Mouse (Mus musculus) intestine, embryonic 15.5 days (tissue): ENCODE data around the gene Kcnh2. TPM values are rescaled to one million over a fixed set of nuclear protein-coding genes. Genes with fewer than 3 reads are reported as not detected.

Experiments used
- ATAC-seq: fragments of 200-750 bp; cut with Nextera tagmentation; 2 replicates; pipeline ENCODE4 v1.8.0; 2017; ENCODE audit warnings: moderate TSS enrichment, moderate library complexity
- H3K27ac ChIP-seq: fragments of 300-500 bp; sonication (generic); 2 replicates; pipeline ENCODE4 v1.5.1; 2015; ENCODE audit warnings: mild to moderate bottlenecking, inconsistent platforms
- H3K27me3 ChIP-seq: fragments of 300-500 bp; sonication (generic); replicated peaks from 2 replicates; pipeline ENCODE4 v1.6.1; 2015; ENCODE audit warnings: inconsistent platforms
- H3K36me3 ChIP-seq: fragments of 300-500 bp; sonication (generic); 2 replicates; pipeline ENCODE4 v1.6.1; 2015; ENCODE audit warnings: inconsistent platforms
- H3K4me1 ChIP-seq: fragments of 300-500 bp; sonication (generic); replicated peaks from 2 replicates; pipeline ENCODE4 v1.6.1; 2015; ENCODE audit warnings: inconsistent platforms
- H3K4me2 ChIP-seq: fragments of 300-500 bp; sonication (generic); replicated peaks from 2 replicates; pipeline ENCODE4 v1.6.1; 2015; ENCODE audit warnings: mild to moderate bottlenecking, inconsistent platforms
- H3K4me3 ChIP-seq: fragments of 300-500 bp; sonication (generic); replicated peaks from 2 replicates; pipeline ENCODE4 v1.5.1; 2015; ENCODE audit warnings: inconsistent platforms
- H3K9ac ChIP-seq: fragments of 300-500 bp; sonication (generic); 2 replicates; pipeline ENCODE4 v1.6.1; 2015; ENCODE audit warnings: inconsistent platforms
- H3K9me3 ChIP-seq: fragments of 300-500 bp; sonication (generic); 2 replicates; pipeline ENCODE4 v1.6.1; 2016; ENCODE audit warnings: inconsistent platforms
- WGBS: fragments of 180-500 bp; shearing (Covaris S2); methylation state at CpG from one replicate; pipeline ENCODE4 v1.1.7; 2015; 5-methylcytosine and 5-hydroxymethylcytosine counted together
- polyA plus RNA-seq: library from polyadenylated mRNA; unstranded; fragments of >200 nt; fragmentation: Nextera tagmentation; extraction: Ambion mirVana; gene quantifications from 2 replicates; pipeline ENCODE4 v1.2.1, GENCODE M21; 2015

Gene Kcnh2
- polyA plus RNA-seq, 1 experiment from 2014 or later, result 6.7 TPM

DNA sequence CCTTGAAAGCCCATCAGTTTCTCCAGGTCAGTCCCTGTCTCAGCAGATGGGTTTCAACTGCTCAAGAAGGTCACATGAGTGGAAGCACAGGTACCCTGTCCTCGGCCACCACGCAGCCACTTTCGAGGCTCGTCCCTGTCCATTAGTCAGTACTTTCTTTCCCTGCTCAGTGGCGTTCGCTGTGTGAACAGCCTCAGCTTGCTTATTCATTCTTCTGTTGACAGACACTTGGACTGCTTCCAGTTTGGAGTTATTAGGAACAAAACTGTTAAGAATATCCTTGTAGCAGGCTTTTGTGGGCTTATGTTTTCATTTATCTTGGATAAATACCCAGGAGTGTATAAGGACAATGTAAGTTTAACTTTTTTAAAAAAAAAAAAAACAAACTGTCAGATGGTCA, 22.8 kb upstream of the Kcnh2 start:
- H3K4me1 ChIP-seq, result peaks cover 3% of the 10 kb centered on the region; the same call in 1 of the 2 replicates
- H3K9ac ChIP-seq, result no peak overlapping the region
- H3K4me3 ChIP-seq, result no peak overlapping the region
- no peak for ATAC-seq
- WGBS, result 36% methylated on average over 6 of the region's 6 CpGs
- no peaks in the 10 kb centered on the region for H3K27me3 ChIP-seq
- no peak overlapping the region for H3K4me2 ChIP-seq
- no peaks in the 10 kb centered on the region for H3K36me3 ChIP-seq
- H3K27ac ChIP-seq, result no peak overlapping the region
- H3K9me3 ChIP-seq, result no peaks in the 10 kb centered on the region

- Histone ChIP-seq H3K9me3 (no peaks in the 10 kb centered on the region), H3K36me3 (no peaks in the 10 kb centered on the region), H3K27me3 (no peaks in the 10 kb centered on the region), H3K27ac (no peak overlapping the region), H3K4me3 (no peak overlapping the region), H3K4me1 (peaks cover 3% of the 10 kb centered on the region; the same call in 1 of the 2 replicates), H3K9ac (no peak overlapping the region), H3K4me2 (no peak overlapping the region)
- WGBS, result 79% methylated on average over 5 of the region's 5 CpGs
- no peak for ATAC-seq
These were observed 22.4 kb upstream of the Kcnh2 start for GRCm38 (mm10) chr5:24373807-24374206.

- H3K36me3 ChIP-seq, result no peaks in the 10 kb centered on the region
- H3K4me2 ChIP-seq, result no peak overlapping the region
- no peak for ATAC-seq
- WGBS, result 85% methylated on average over 9 of the region's 9 CpGs
- no peaks in the 10 kb centered on the region for H3K27me3 ChIP-seq
- H3K27ac ChIP-seq, result no peak overlapping the region
- no peak overlapping the region for H3K9ac ChIP-seq
- H3K4me3 ChIP-seq, result no peak overlapping the region
- H3K9me3 ChIP-seq, result no peaks in the 10 kb centered on the region
- H3K4me1 ChIP-seq, result peaks cover 3% of the 10 kb centered on the region; the same call in 1 of the 2 replicates
These were observed 18.4 kb upstream of the Kcnh2 start for GRCm38 (mm10) chr5:24369767-24370166.

DNA sequence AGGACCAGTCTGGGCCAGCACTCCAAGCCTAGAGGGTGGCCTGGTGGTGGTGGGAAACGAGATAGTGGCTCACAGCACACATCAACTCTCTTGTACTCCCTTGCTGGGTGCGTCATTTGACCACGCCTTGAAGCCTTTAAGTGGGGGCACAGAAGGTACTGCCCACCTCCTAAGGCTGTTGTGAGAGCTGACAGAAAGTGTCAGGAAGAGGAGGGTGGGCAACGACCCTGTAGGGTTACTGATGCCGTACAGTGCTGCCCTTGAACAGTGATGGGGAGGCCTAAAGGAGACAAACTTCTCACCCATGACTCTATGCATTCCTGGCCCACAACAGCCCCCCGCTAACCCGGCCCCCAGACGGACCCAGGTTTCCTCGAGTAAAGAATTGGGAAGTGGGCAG, 15.0 kb upstream of the Kcnh2 start:
- Histone ChIP-seq H3K9ac (no peak overlapping the region), H3K4me2 (no peak overlapping the region), H3K4me3 (no peak overlapping the region)

GRCm38 (mm10) chr5:24365528-24365927, 14.1 kb upstream of the Kcnh2 start:
- no peak for ATAC-seq
- H3K4me3 ChIP-seq, result peak overlapping the region; percentile 10; the same call in 1 of the 2 replicates
- H3K4me2 ChIP-seq, result 0 out of 2 replicates have a peak overlapping the region, but pooled peaks have one; percentile 5
- H3K9ac ChIP-seq, result no peak overlapping the region
- no peaks in the 10 kb centered on the region for H3K36me3 ChIP-seq
- H3K9me3 ChIP-seq, result no peaks in the 10 kb centered on the region
- 0 out of 2 replicates have a peak, but pooled peaks cover 5% of the 10 kb centered on the region for H3K4me1 ChIP-seq
- WGBS, result 41% methylated on average over 5 of the region's 5 CpGs
- no peaks in the 10 kb centered on the region for H3K27me3 ChIP-seq
- no peak overlapping the region for H3K27ac ChIP-seq

More for the DNA sequence above, 15.0 kb upstream of the Kcnh2 start:
- no peaks in the 10 kb centered on the region for H3K36me3 ChIP-seq
- no peaks in the 10 kb centered on the region for H3K9me3 ChIP-seq
- no peaks in the 10 kb centered on the region for H3K4me1 ChIP-seq
- H3K27me3 ChIP-seq, result no peaks in the 10 kb centered on the region
- no peak overlapping the region for H3K27ac ChIP-seq
- 82% methylated on average over 9 of the region's 9 CpGs for WGBS
- ATAC-seq, result no peak

- Histone ChIP-seq H3K9ac (no peak overlapping the region), H3K4me2 (no peak overlapping the region), H3K4me3 (no peak overlapping the region), H3K27me3 (no peaks in the 10 kb centered on the region), H3K36me3 (no peaks in the 10 kb centered on the region), H3K4me1 (0 out of 2 replicates have a peak, but pooled peaks cover 5% of the 10 kb centered on the region), H3K27ac (no peak overlapping the region), H3K9me3 (no peaks in the 10 kb centered on the region)
- WGBS, result 80% methylated on average over 10 of the region's 10 CpGs
- ATAC-seq, result no peak
These were observed 13.6 kb upstream of the Kcnh2 start for GRCm38 (mm10) chr5:24364963-24365362.

DNA sequence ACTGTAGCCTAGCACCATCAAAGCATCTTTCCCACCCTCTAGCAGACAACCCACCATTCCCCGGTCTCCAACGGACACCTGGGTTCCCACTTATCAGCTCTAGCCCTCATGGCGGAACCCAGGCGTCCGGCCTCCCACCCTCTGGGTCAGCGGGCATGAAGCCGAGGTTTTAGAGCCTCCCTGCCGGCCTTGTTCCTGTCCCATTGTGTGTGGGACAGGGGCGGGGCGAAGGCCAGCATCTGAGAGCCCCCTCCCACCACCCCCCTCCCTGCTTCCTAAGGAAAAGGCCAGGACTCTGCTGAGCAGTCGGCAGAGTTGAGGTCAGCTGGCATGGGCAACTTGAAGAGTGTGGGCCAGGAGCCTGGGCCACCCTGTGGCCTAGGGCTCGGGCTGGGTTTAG, 13.1 kb upstream of the Kcnh2 start, which contains the start of gene Nos3:
TSS of gene Nos3 (plus strand) at position 303 of the 400 bp plus-strand sequence.
- peak within 1 kb of the TSS; percentile 10; the same call in 1 of the 2 replicates for H3K4me3 ChIP-seq
- H3K4me1 ChIP-seq, result 0 out of 2 replicates have a peak, but pooled peaks cover 5% of the 10 kb centered on the region
- H3K9me3 ChIP-seq, result no peaks in the 10 kb centered on the region
- H3K27me3 ChIP-seq, result no peaks in the 10 kb centered on the region
- H3K4me2 ChIP-seq, result 0 out of 2 replicates have a peak within 1 kb of the TSS, but pooled peaks have one; percentile 5
- 64% methylated on average over 12 of the region's 12 CpGs for WGBS
- no peak for ATAC-seq
- H3K9ac ChIP-seq, result no peak within 1 kb of the TSS
- no peaks in the 10 kb centered on the region for H3K36me3 ChIP-seq
- H3K27ac ChIP-seq, result no peak within 1 kb of the TSS

- no peak overlapping the region for H3K27ac ChIP-seq
- no peak overlapping the region for H3K4me3 ChIP-seq
- 68% methylated on average over 3 of the region's 3 CpGs for WGBS
These were observed 12.7 kb upstream of the Kcnh2 start for GRCm38 (mm10) chr5:24364061-24364460.

GRCm38 (mm10) chr5:24363467-24363866, 12.1 kb upstream of the Kcnh2 start:
- 0 out of 2 replicates have a peak, but pooled peaks cover 5% of the 10 kb centered on the region for H3K4me1 ChIP-seq
- 65% methylated on average over 2 of the region's 2 CpGs for WGBS
- ATAC-seq, result no peak

More at GRCm38 (mm10) chr5:24364061-24364460, 12.7 kb upstream of the Kcnh2 start:
- no peak for ATAC-seq
- H3K9ac ChIP-seq, result no peak overlapping the region
- H3K36me3 ChIP-seq, result no peaks in the 10 kb centered on the region
- no peaks in the 10 kb centered on the region for H3K27me3 ChIP-seq
- no peaks in the 10 kb centered on the region for H3K9me3 ChIP-seq
- H3K4me1 ChIP-seq, result 0 out of 2 replicates have a peak, but pooled peaks cover 5% of the 10 kb centered on the region
- H3K4me2 ChIP-seq, result no peak overlapping the region

GRCm38 (mm10) chr5:24360792-24361454, 9.5 kb upstream of the Kcnh2 start:
- H3K4me3 ChIP-seq, result no peak overlapping the region
- H3K9ac ChIP-seq, result no peak overlapping the region
- 0 out of 2 replicates have a peak, but pooled peaks cover 5% of the 10 kb centered on the region for H3K4me1 ChIP-seq
- no peaks in the 10 kb centered on the region for H3K36me3 ChIP-seq
- under 1% methylated on average over 7 of the region's 7 CpGs for WGBS
- no peaks in the 10 kb centered on the region for H3K9me3 ChIP-seq
- H3K27me3 ChIP-seq, result no peaks in the 10 kb centered on the region
- no peak overlapping the region for H3K27ac ChIP-seq
- no peak overlapping the region for H3K4me2 ChIP-seq
- ATAC-seq, result peak; percentile 76

More at GRCm38 (mm10) chr5:24363467-24363866, 12.1 kb upstream of the Kcnh2 start:
- Histone ChIP-seq H3K9me3 (no peaks in the 10 kb centered on the region), H3K4me2 (no peak overlapping the region), H3K27me3 (no peaks in the 10 kb centered on the region), H3K27ac (no peak overlapping the region), H3K36me3 (no peaks in the 10 kb centered on the region), H3K4me3 (no peak overlapping the region), H3K9ac (no peak overlapping the region)

GRCm38 (mm10) chr5:24357461-24357860, 6.1 kb upstream of the Kcnh2 start:
- WGBS, result 8% methylated on average over 7 of the region's 7 CpGs
- Histone ChIP-seq H3K27ac (no peak overlapping the region), H3K27me3 (no peaks in the 10 kb centered on the region), H3K36me3 (no peaks in the 10 kb centered on the region), H3K4me2 (no peak overlapping the region), H3K9ac (no peak overlapping the region), H3K4me1 (peaks cover 20% of the 10 kb centered on the region; the same call in 1 of the 2 replicates), H3K9me3 (no peaks in the 10 kb centered on the region), H3K4me3 (no peak overlapping the region)
- ATAC-seq, result peak; percentile 52

DNA sequence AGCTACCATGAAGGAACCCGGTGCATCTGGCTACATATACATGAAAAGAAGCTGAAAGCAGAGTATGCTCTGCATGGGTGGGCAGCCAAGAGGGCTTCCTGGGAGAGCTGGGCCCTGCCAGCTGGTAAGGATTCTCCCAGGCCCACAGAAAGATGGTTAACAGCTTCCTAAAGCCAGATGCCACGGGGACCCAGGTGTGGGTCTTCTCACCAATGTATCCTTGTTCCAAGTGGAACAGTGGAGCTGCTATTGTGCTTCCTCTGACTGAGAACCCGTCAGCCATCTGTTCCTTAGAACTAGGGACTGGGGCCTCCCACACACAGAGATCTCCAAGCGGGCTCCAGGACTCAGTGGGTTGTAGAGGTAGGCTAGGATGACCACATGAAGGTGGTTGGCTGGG, 5.4 kb upstream of the Kcnh2 start:
- WGBS, result 51% methylated on average over 4 of the region's 4 CpGs
- H3K27me3 ChIP-seq, result no peaks in the 10 kb centered on the region
- H3K9me3 ChIP-seq, result no peaks in the 10 kb centered on the region
- no peak overlapping the region for H3K9ac ChIP-seq
- no peak overlapping the region for H3K4me2 ChIP-seq
- ATAC-seq, result no peak
- no peak overlapping the region for H3K27ac ChIP-seq
- peaks cover 26% of the 10 kb centered on the region for H3K4me1 ChIP-seq
- H3K4me3 ChIP-seq, result no peak overlapping the region
- H3K36me3 ChIP-seq, result no peaks in the 10 kb centered on the region
